Mouse (Mus musculus) bone marrow, adult 2 months (tissue): ENCODE data around the gene Ttbk1. TPM values are rescaled to one million over a fixed set of nuclear protein-coding genes. Genes with fewer than 3 reads are reported as not detected.

Experiments
- H3K27ac ChIP-seq: fragments of 200-500 bp; 2 replicates; pipeline ENCODE4 v1.5.1; 2012; ENCODE audit warnings: low read depth, mild to moderate bottlenecking, control low read depth, inconsistent platforms, low read length; ENCODE audit not compliant: control insufficient read depth, poor library complexity, insufficient read depth
- H3K4me1 ChIP-seq: fragments of 200-500 bp; 2 replicates; pipeline ENCODE4 v1.6.1; 2011; ENCODE audit warnings: low read length; ENCODE audit not compliant: control insufficient read depth, insufficient read depth
- H3K4me3 ChIP-seq: fragments of 200-500 bp; replicated peaks from 2 replicates; pipeline ENCODE3; 2011; ENCODE audit warnings: mild to moderate bottlenecking, low read depth, low read length, control low read depth; ENCODE audit not compliant: control insufficient read depth
- CTCF ChIP-seq: fragments of 200-500 bp; IDR thresholded peaks from 2 replicates; pipeline ENCODE4 v1.5.1; 2011; ENCODE audit warnings: low read length, control low read depth; ENCODE audit not compliant: control insufficient read depth, insufficient read depth
- POLR2A ChIP-seq: fragments of 200-500 bp; IDR thresholded peaks from 2 replicates; pipeline ENCODE4 v1.6.1; 2011; ENCODE audit warnings: low read depth, mild to moderate bottlenecking, control low read depth, low read length, borderline replicate concordance; ENCODE audit not compliant: control insufficient read depth
- WGBS: fragments of 180-500 bp; shearing (Covaris S2); methylation state at CpG from one replicate; pipeline ENCODE4 v1.1.7; 2018; 5-methylcytosine and 5-hydroxymethylcytosine counted together
- polyA plus RNA-seq: library from polyadenylated mRNA; stranded (reverse); fragments of >200 nt; gene quantifications from 2 replicates; pipeline ENCODE4 v1.2.4, GENCODE M21; 2011; ENCODE audit warnings: low replicate concordance; ENCODE audit not compliant: missing spikeins, insufficient read depth, insufficient read length

Ttbk1 gene
- polyA plus RNA-seq, 1 experiment = 1.2 TPM

- WGBS = 2% methylated on average over 32 of the region's 32 CpGs
- Histone ChIP-seq H3K4me1 (no peaks in the 10 kb centered on the region), H3K4me3 (no peak overlapping the region), H3K27ac (no peak overlapping the region)
- TF ChIP-seq POLR2A = no peak
- TF ChIP-seq CTCF = no peak
Observed at GRCm38 (mm10) chr17:46460673-46461072, 26.8 kb downstream of the Ttbk1 start.

- no peaks in the 10 kb centered on the region for H3K4me1 ChIP-seq
- no peak overlapping the region for H3K27ac ChIP-seq
- no peak overlapping the region for H3K4me3 ChIP-seq
- TF ChIP-seq POLR2A = no peak
- no peak for TF ChIP-seq CTCF
- WGBS = 50% methylated on average over 3 of the region's 3 CpGs
Observed at GRCm38 (mm10) chr17:46458439-46458838, 29.0 kb downstream of the Ttbk1 start.

- WGBS = 10% methylated on average over 10 of the region's 10 CpGs
- no peak overlapping the region for H3K4me3 ChIP-seq
- no peak overlapping the region; the same call in 1 of the 2 replicates for H3K27ac ChIP-seq
- H3K4me1 ChIP-seq = no peaks in the 10 kb centered on the region
- TF ChIP-seq CTCF = peak; percentile 46
- TF ChIP-seq POLR2A = no peak
Observed at GRCm38 (mm10) chr17:46457791-46458190, 29.7 kb downstream of the Ttbk1 start.

GRCm38 (mm10) chr17:46455110-46455691 is 32.3 kb downstream of the Ttbk1 start:
- H3K27ac ChIP-seq = no peak overlapping the region
- TF ChIP-seq CTCF (no peak), POLR2A (no peak)
- no peak overlapping the region for H3K4me3 ChIP-seq
- 3% methylated on average over 33 of the region's 33 CpGs for WGBS
- H3K4me1 ChIP-seq = no peaks in the 10 kb centered on the region

- TF ChIP-seq CTCF (no peak), POLR2A (no peak)
- no peak overlapping the region for H3K4me3 ChIP-seq
Observed at GRCm38 (mm10) chr17:46454539-46454938, 32.9 kb downstream of the Ttbk1 start.

GRCm38 (mm10) chr17:46453970-46454411 is 33.5 kb downstream of the Ttbk1 start:
- TF ChIP-seq CTCF (no peak), POLR2A (no peak)
- WGBS = 5% methylated on average over 26 of the region's 26 CpGs
- no peak overlapping the region for H3K27ac ChIP-seq
- H3K4me1 ChIP-seq = no peaks in the 10 kb centered on the region
- no peak overlapping the region for H3K4me3 ChIP-seq

More at GRCm38 (mm10) chr17:46454539-46454938, 32.9 kb downstream of the Ttbk1 start:
- 6% methylated on average over 9 of the region's 9 CpGs for WGBS
- Histone ChIP-seq H3K27ac (no peak overlapping the region), H3K4me1 (no peaks in the 10 kb centered on the region)

- TF ChIP-seq POLR2A (no peak), CTCF (no peak)
- Histone ChIP-seq H3K27ac (no peak overlapping the region), H3K4me3 (no peak overlapping the region), H3K4me1 (no peaks in the 10 kb centered on the region)
- 16% methylated on average over 13 of the region's 13 CpGs for WGBS
Observed at GRCm38 (mm10) chr17:46453302-46453948, 34.0 kb downstream of the Ttbk1 start.

- WGBS = 56% methylated on average over 5 of the region's 5 CpGs
- Histone ChIP-seq H3K4me3 (no peak overlapping the region), H3K4me1 (no peaks in the 10 kb centered on the region), H3K27ac (no peak overlapping the region)
- no peak for TF ChIP-seq POLR2A
Observed at GRCm38 (mm10) chr17:46452683-46453082, 34.8 kb downstream of the Ttbk1 start.
